Mouse (Mus musculus): ENCODE measurements around the gene Tbc1d12. TPM values are rescaled to one million over a fixed set of nuclear protein-coding genes. Genes with fewer than 3 reads are reported as not detected.

The Tbc1d12 gene
- polyA plus RNA-seq, 1 experiment = 0.13 TPM

- Histone ChIP-seq H3ac (ENCODE audit: control insufficient read depth, insufficient read length, low read depth) (no peak overlapping the region), H3K79me2 (ENCODE audit: control insufficient read depth, insufficient read depth) (no peaks in the 10 kb centered on the region), H3K27me3 (ENCODE audit: control insufficient read depth, insufficient read depth, insufficient read length) (peaks cover 26% of the 10 kb centered on the region), H3K36me3 (ENCODE audit: control insufficient read depth, insufficient read depth) (no peaks in the 10 kb centered on the region), H3K4me3 (ENCODE audit: insufficient read depth, poor library complexity, severe bottlenecking) (no peak overlapping the region), H3K79me3 (ENCODE audit: low read depth) (no peaks in the 10 kb centered on the region)
- TF ChIP-seq USF1 (IDR thresholded peaks at IDR 0.05; ENCODE audit: low read depth) (no peak), MYOD1 (IDR thresholded peaks at IDR 0.05; ENCODE audit: control insufficient read depth, insufficient read length, low read depth) (peak; percentile 76), MYOG (IDR thresholded peaks at IDR 0.05; ENCODE audit: control insufficient read depth, extremely low read depth, insufficient read length) (no peak)
Observed at GRCm38 (mm10) chr19:38833224-38833623, 3.2 kb upstream of the Tbc1d12 start.

DNA sequence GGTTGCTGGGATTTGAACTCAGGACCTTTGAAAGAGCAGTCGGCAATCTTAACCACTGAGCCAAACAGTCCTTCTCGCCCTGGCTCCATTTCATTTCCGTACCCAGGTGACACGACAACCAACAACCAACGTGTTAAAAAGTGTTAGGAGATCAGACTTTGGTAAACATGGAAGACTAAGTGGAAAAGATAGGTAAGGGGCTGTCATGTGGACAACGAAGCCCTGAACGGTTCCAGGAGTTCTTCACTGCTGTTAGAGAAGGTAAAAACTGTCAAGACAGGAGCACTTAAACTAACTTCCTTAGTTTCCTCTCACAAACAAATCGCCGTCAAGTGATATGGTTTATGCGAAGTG, 318 bp upstream of the Tbc1d12 start:
- Histone ChIP-seq H3K27me3 (ENCODE audit: control insufficient read depth, insufficient read depth, insufficient read length) (peaks cover 23% of the 10 kb centered on the region), H3K36me3 (ENCODE audit: control insufficient read depth, insufficient read depth) (no peaks in the 10 kb centered on the region), H3K4me3 (ENCODE audit: insufficient read depth, poor library complexity, severe bottlenecking) (peak overlapping the region; percentile 3), H3K79me2 (ENCODE audit: control insufficient read depth, insufficient read depth) (no peaks in the 10 kb centered on the region), H3ac (ENCODE audit: control insufficient read depth, insufficient read length, low read depth) (no peak overlapping the region), H3K79me3 (ENCODE audit: low read depth) (no peaks in the 10 kb centered on the region)
- TF ChIP-seq USF1 (IDR thresholded peaks at IDR 0.05; ENCODE audit: low read depth) (no peak), CEBPB (IDR thresholded peaks at IDR 0.05; ENCODE audit: low read depth) (no peak), CTCF (IDR thresholded peaks at IDR 0.05; ENCODE audit: control insufficient read depth, insufficient read depth, insufficient read length) (no peak)

GRCm38 (mm10) chr19:38837171-38837641, 827 bp downstream of the Tbc1d12 start:
- Histone ChIP-seq H3K36me3 (ENCODE audit: control insufficient read depth, insufficient read depth) (no peaks in the 10 kb centered on the region), H3K79me2 (ENCODE audit: control insufficient read depth, insufficient read depth) (no peaks in the 10 kb centered on the region), H3K4me3 (ENCODE audit: insufficient read depth, poor library complexity, severe bottlenecking) (peak overlapping the region; percentile 38), H3ac (ENCODE audit: control insufficient read depth, insufficient read length, low read depth) (peak overlapping the region; percentile 39), H3K27me3 (ENCODE audit: control insufficient read depth, insufficient read depth, insufficient read length) (peaks cover 20% of the 10 kb centered on the region), H3K79me3 (ENCODE audit: low read depth) (no peaks in the 10 kb centered on the region)
- no peak for TF ChIP-seq CEBPB (IDR thresholded peaks at IDR 0.05; ENCODE audit: low read depth)
- no peak for TF ChIP-seq MYOD1 (IDR thresholded peaks at IDR 0.05; ENCODE audit: control insufficient read depth, insufficient read length, low read depth)
- TF ChIP-seq MYOG (IDR thresholded peaks at IDR 0.05; ENCODE audit: control insufficient read depth, extremely low read depth, insufficient read length) = no peak
- TF ChIP-seq USF1 (IDR thresholded peaks at IDR 0.05; ENCODE audit: low read depth) = no peak
- no peak for TF ChIP-seq CTCF (IDR thresholded peaks at IDR 0.05; ENCODE audit: control insufficient read depth, insufficient read depth, insufficient read length)
- no peak for TF ChIP-seq MAX (IDR thresholded peaks at IDR 0.05)
- no peak for TF ChIP-seq FOSL1 (IDR thresholded peaks at IDR 0.05; ENCODE audit: insufficient read depth, low read length, poor library complexity, severe bottlenecking)

DNA sequence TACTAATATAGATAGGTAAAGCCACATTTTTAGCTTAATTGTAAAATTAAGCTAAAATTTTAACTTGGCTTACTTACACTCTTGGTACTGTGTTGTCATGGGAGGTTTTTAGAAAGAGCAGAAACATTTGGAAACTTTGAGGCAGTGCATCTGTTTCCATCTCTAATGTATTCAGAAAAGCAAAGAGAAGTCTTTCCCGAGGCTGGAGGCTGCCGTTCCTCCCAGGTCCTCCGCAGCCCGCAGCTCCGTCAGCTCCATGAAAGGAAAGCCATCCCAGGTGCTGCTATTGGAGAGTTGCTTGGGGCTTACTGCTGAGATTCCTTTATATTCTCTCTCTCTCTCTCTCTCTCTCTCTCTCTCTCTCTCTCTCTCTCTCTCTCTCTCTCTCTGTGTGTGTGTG, 8.4 kb downstream of the Tbc1d12 start:
- peaks cover 4% of the 10 kb centered on the region for H3K27me3 ChIP-seq (ENCODE audit: control insufficient read depth, insufficient read depth, insufficient read length)

DNA sequence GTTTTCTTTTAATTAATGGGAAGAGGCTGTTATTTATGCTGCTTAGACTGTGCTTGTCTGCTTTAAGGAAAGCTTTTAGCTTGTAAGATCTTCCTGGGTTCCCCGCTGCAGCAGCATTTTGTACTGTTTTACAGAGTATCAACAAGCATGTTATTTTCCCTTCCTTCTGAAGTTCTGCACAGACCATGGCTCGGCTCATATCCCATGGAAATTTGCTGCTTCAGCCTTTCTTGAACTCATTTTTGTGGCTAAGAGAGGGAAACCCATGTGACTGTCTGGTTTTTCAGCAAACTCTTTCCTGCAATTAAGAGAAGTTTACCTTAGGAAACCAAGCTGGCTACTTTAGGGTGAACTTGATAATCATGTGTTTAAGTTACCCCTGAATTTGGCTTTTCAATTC, 10.0 kb downstream of the Tbc1d12 start:
- TF ChIP-seq MAX (IDR thresholded peaks at IDR 0.05) (no peak), CEBPB (IDR thresholded peaks at IDR 0.05; ENCODE audit: low read depth) (no peak), CTCF (IDR thresholded peaks at IDR 0.05; ENCODE audit: control insufficient read depth, insufficient read depth, insufficient read length) (no peak), USF1 (IDR thresholded peaks at IDR 0.05; ENCODE audit: low read depth) (no peak), FOSL1 (IDR thresholded peaks at IDR 0.05; ENCODE audit: insufficient read depth, low read length, poor library complexity, severe bottlenecking) (no peak), MYOG (IDR thresholded peaks at IDR 0.05; ENCODE audit: control insufficient read depth, extremely low read depth, insufficient read length) (no peak), MYOD1 (IDR thresholded peaks at IDR 0.05; ENCODE audit: control insufficient read depth, insufficient read length, low read depth) (no peak)
- Histone ChIP-seq H3K79me2 (ENCODE audit: control insufficient read depth, insufficient read depth) (no peaks in the 10 kb centered on the region), H3K36me3 (ENCODE audit: control insufficient read depth, insufficient read depth) (no peaks in the 10 kb centered on the region), H3K79me3 (ENCODE audit: low read depth) (no peaks in the 10 kb centered on the region), H3K4me3 (ENCODE audit: insufficient read depth, poor library complexity, severe bottlenecking) (no peak overlapping the region), H3K27me3 (ENCODE audit: control insufficient read depth, insufficient read depth, insufficient read length) (peaks cover 4% of the 10 kb centered on the region), H3ac (ENCODE audit: control insufficient read depth, insufficient read length, low read depth) (no peak overlapping the region)

More for the DNA sequence above, 8.4 kb downstream of the Tbc1d12 start:
- H3ac ChIP-seq (ENCODE audit: control insufficient read depth, insufficient read length, low read depth) = no peak overlapping the region
- no peaks in the 10 kb centered on the region for H3K79me2 ChIP-seq (ENCODE audit: control insufficient read depth, insufficient read depth)
- no peak for TF ChIP-seq MYOG (IDR thresholded peaks at IDR 0.05; ENCODE audit: control insufficient read depth, extremely low read depth, insufficient read length)
- no peak for TF ChIP-seq CTCF (IDR thresholded peaks at IDR 0.05; ENCODE audit: control insufficient read depth, insufficient read depth, insufficient read length)
- no peak for TF ChIP-seq MAX (IDR thresholded peaks at IDR 0.05)
- TF ChIP-seq FOSL1 (IDR thresholded peaks at IDR 0.05; ENCODE audit: insufficient read depth, low read length, poor library complexity, severe bottlenecking) = no peak
- no peak for TF ChIP-seq CEBPB (IDR thresholded peaks at IDR 0.05; ENCODE audit: low read depth)
- no peak for TF ChIP-seq MYOD1 (IDR thresholded peaks at IDR 0.05; ENCODE audit: control insufficient read depth, insufficient read length, low read depth)
- no peak for TF ChIP-seq USF1 (IDR thresholded peaks at IDR 0.05; ENCODE audit: low read depth)
- no peaks in the 10 kb centered on the region for H3K36me3 ChIP-seq (ENCODE audit: control insufficient read depth, insufficient read depth)
- H3K4me3 ChIP-seq (ENCODE audit: insufficient read depth, poor library complexity, severe bottlenecking) = no peak overlapping the region
- no peaks in the 10 kb centered on the region for H3K79me3 ChIP-seq (ENCODE audit: low read depth)

DNA sequence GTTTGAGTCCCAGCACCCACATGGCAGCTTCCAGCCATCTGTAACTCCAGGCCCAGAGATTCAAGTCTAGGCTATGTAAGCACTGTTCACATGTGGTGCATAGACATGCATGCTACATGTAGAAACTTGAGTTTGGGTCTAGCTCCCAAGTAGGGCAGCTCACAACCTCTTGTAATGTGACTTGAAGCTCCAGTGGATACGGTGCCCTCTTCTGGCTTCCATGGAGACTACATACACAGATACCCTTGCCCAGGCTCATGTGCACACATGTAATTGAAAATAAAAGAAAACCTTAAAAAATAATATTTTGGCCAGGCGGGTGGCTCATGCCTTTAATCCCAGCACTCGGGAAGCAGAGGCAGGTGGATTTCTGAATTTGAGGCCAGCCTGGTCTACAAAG, 21.8 kb downstream of the Tbc1d12 start:
- H3K79me3 ChIP-seq (ENCODE audit: low read depth) = no peaks in the 10 kb centered on the region
- TF ChIP-seq USF1 (IDR thresholded peaks at IDR 0.05; ENCODE audit: low read depth) = no peak
- no peak for TF ChIP-seq MAX (IDR thresholded peaks at IDR 0.05)
- no peak for TF ChIP-seq FOSL1 (IDR thresholded peaks at IDR 0.05; ENCODE audit: insufficient read depth, low read length, poor library complexity, severe bottlenecking)
- no peak for TF ChIP-seq MYOD1 (IDR thresholded peaks at IDR 0.05; ENCODE audit: control insufficient read depth, insufficient read length, low read depth)
- TF ChIP-seq CTCF (IDR thresholded peaks at IDR 0.05; ENCODE audit: control insufficient read depth, insufficient read depth, insufficient read length) = no peak
- TF ChIP-seq CEBPB (IDR thresholded peaks at IDR 0.05; ENCODE audit: low read depth) = no peak
- no peak for TF ChIP-seq MYOG (IDR thresholded peaks at IDR 0.05; ENCODE audit: control insufficient read depth, extremely low read depth, insufficient read length)
- no peak overlapping the region for H3K4me3 ChIP-seq (ENCODE audit: insufficient read depth, poor library complexity, severe bottlenecking)
- H3K79me2 ChIP-seq (ENCODE audit: control insufficient read depth, insufficient read depth) = no peaks in the 10 kb centered on the region
- H3ac ChIP-seq (ENCODE audit: control insufficient read depth, insufficient read length, low read depth) = no peak overlapping the region
- H3K36me3 ChIP-seq (ENCODE audit: control insufficient read depth, insufficient read depth) = no peaks in the 10 kb centered on the region
- H3K27me3 ChIP-seq (ENCODE audit: control insufficient read depth, insufficient read depth, insufficient read length) = peaks cover 15% of the 10 kb centered on the region

All from C2C12 (cell line).